Mouse (Mus musculus): Measurements from ENCODE around the gene Ggt7. TPM values are rescaled to one million over a fixed set of nuclear protein-coding genes. Genes with fewer than 3 reads are reported as not detected.

Gene Ggt7
- polyA plus RNA-seq, 1 experiment from 2014 or later, result 62.3 TPM

DNA sequence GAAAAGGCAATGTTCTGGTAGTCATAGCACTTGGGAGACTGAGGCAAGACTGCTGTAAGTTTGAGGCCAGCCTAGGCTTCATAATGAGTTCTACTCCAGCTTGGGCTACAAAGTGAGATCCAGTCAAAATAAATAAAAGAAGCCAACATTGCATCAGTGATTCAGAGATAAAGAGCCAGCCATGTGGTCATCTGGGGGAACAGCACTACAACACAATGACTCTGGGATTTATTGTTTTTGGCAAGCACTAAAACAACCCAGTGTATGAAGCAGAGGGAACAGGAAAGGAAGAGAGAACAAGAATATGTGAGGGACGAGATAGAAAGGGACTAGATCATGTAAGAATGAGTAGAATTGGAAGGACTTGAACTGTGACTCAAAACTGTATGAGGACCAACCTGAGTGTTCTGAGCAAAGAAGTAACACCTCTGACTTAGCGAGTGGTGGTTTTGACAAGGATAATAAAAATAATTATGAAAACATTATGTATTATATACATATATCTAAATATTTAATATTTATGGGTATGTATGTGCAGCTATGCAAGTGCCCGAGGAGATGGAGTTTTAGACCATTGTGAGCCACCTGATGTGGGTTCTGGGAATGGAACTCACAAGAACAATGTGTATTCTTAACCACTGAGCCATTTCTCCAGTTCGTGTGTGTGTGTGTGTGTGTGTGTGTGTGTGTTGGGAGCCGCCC is 19.9 kb upstream of the Ggt7 start:
- Histone ChIP-seq H3K4me2 (replicated peaks) (no peak overlapping the region), H3K9ac (replicated peaks) (no peak overlapping the region), H3K9me3 (no peaks in the 10 kb centered on the region), H3K27ac (no peak overlapping the region), H3K4me3 (replicated peaks) (no peak overlapping the region), H3K36me3 (no peaks in the 10 kb centered on the region), H3K27me3 (no peaks in the 10 kb centered on the region), H3K4me1 (replicated peaks) (no peaks in the 10 kb centered on the region)
- 77% methylated on average over 5 of the region's 5 CpGs for WGBS
- ATAC-seq, result no peak

DNA sequence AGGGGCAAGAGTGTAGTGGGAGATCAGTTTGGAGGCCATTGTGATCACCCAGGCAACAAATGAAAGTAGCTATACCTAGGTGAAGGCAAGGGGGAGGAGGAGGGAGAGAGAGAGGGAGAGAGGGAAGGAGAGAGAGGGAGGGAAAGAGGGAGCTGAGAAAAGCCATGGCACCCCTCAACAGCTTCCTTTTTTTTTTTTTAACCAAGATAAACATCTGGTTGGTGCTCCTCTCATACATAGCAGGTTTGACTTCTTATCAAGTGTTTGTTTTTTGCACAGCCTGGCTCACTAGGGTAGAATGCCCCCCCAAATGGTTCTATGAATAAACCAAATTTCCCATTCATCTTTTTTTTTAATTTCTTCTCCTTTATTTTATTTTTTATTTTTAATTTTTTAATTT is 18.3 kb upstream of the Ggt7 start:
- no peaks in the 10 kb centered on the region for H3K36me3 ChIP-seq
- H3K4me3 ChIP-seq (replicated peaks), result no peak overlapping the region
- H3K4me2 ChIP-seq (replicated peaks), result no peak overlapping the region
- no peaks in the 10 kb centered on the region for H3K9me3 ChIP-seq
- no peaks in the 10 kb centered on the region for H3K4me1 ChIP-seq (replicated peaks)
- H3K27ac ChIP-seq, result no peak overlapping the region
- H3K27me3 ChIP-seq, result no peaks in the 10 kb centered on the region
- ATAC-seq, result no peak
- no peak overlapping the region for H3K9ac ChIP-seq (replicated peaks)

DNA sequence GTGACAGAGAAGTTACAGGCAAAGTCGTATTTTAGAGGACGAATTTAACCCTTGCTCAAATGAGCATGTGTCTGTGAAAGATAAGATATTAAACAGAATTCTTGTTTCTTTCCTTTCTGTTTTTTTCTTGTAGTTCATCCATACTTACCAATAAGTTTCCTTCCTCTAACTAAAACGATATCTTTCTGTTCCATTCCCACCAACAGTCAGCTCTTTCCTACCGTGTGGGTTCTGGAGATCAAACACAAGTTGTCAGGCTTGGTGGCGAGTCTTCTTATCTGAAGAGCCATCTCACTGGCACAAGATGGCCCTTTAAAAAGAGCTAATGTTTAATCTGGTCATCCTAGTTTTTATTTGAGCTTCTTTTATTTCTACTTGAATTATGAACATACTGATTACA is 9.3 kb upstream of the Ggt7 start:
- no peaks in the 10 kb centered on the region for H3K4me1 ChIP-seq (replicated peaks)
- H3K9me3 ChIP-seq, result no peaks in the 10 kb centered on the region
- no peak overlapping the region for H3K27ac ChIP-seq
- H3K4me3 ChIP-seq (replicated peaks), result no peak overlapping the region
- no peaks in the 10 kb centered on the region for H3K27me3 ChIP-seq
- H3K9ac ChIP-seq (replicated peaks), result no peak overlapping the region
- no peak for ATAC-seq
- no peaks in the 10 kb centered on the region for H3K36me3 ChIP-seq
- WGBS, result 86% methylated on average over 5 of the region's 5 CpGs
- H3K4me2 ChIP-seq (replicated peaks), result no peak overlapping the region

DNA sequence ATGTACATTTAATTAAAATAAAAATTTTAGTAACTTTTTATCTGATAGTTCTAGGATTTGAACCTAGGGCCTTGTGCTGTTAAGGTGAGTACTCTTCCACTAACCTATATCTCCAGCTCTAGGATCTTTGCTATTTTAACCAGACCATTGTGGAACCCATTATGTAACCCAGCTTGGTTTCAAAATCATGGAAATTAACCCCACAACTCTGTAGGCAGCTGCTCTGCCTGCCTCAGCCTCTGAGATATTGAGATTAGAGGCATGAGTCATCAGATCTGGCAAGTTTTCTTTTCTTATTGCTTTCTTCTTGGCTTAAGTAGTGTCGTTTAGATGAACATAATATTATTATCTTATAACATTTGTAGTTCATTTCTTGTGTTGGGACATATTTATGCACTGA is 6.3 kb upstream of the Ggt7 start:
- H3K4me1 ChIP-seq (replicated peaks), result no peaks in the 10 kb centered on the region
- H3K27me3 ChIP-seq, result no peaks in the 10 kb centered on the region
- 70% methylated on average over 1 of the region's 1 CpGs for WGBS
- ATAC-seq, result no peak
- H3K9ac ChIP-seq (replicated peaks), result no peak overlapping the region
- H3K27ac ChIP-seq, result no peak overlapping the region
- no peak overlapping the region for H3K4me2 ChIP-seq (replicated peaks)
- H3K36me3 ChIP-seq, result no peaks in the 10 kb centered on the region
- no peak overlapping the region for H3K4me3 ChIP-seq (replicated peaks)
- H3K9me3 ChIP-seq, result no peaks in the 10 kb centered on the region

DNA sequence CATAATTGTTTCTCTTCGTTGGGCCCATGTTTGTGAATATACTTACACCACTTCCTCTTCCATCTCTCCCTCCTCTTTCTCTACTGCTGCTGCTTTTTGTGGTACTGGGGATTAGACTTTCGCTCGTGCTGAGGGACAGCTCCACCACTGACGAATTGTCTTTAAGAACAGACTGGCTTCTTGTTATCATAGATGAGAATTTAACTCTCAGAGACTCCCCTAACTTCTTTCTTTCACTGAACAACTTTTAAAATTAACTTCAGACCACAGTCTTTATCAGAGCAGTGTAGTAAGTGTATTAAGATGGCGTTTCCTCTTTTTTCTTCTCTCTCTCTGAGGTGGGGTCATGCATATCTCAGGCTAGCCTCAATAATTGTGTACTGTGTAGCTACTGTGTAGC is 5.7 kb upstream of the Ggt7 start:
- ATAC-seq, result no peak
- Histone ChIP-seq H3K4me3 (replicated peaks) (no peak overlapping the region), H3K36me3 (no peaks in the 10 kb centered on the region), H3K4me2 (replicated peaks) (no peak overlapping the region), H3K9ac (replicated peaks) (no peak overlapping the region), H3K9me3 (no peaks in the 10 kb centered on the region), H3K27me3 (no peaks in the 10 kb centered on the region), H3K4me1 (replicated peaks) (peaks cover 4% of the 10 kb centered on the region), H3K27ac (no peak overlapping the region)
- WGBS, result 60% methylated on average over 5 of the region's 5 CpGs

DNA sequence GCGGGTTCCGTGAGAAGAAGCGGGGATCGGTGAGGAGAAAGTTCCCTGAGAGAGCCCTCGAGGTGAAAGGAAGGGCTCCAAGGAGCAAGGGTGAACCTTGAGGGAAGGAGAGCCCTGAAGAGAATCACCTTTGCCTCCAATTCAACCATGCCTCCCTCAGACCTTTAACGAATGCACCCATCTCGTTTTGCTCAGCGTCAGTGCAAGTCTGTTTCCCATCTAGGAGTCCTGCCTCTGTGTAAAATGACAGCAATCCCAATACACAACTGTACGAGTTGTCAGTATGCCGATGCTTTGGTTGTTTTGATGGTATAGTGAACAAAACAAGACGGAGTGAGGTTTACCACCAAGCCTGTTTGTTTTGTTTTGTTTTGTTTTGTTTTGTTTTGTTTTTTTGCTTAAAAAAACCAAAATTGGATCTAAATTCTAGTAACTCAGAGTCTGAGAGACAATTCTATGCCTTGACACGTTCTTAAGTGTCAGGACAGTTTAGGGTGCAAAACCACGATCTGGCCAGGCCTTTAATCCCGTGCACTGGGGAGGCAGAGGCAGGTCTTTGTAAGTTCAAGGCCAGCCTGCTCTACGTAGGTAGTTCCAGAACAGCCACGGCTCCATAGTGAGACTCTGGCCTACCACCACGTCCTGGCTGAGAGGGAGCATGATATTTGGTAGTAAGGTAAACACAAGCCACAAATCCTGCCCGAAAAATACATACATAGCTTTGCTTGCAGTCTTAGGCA is 664 bp upstream of the Ggt7 start:
- peak overlapping the region; percentile 69 for H3K9ac ChIP-seq (replicated peaks)
- WGBS, result 26% methylated on average over 18 of the region's 18 CpGs

DNA sequence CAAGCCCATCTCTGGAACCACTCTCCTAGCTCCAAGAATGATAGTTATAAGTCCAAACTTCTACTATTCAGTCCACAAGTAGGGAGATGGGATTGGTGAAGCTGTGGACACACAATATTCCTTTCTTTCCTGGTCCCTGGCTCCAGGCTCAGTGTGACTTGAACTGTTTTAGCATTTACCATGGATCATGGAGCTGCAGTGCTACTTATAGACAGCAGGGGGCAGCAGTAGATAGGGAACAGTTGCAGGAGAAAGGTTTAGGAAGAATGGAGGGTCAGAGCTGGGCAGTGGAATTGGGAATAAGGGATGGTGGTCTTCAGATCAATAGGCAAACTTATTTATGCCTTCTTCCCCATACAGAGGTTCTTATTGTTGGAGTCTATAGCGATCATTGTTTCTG is 2.1 kb downstream of the Ggt7 start:
- Histone ChIP-seq H3K4me1 (replicated peaks) (peaks cover 41% of the 10 kb centered on the region), H3K27ac (no peak overlapping the region), H3K4me2 (replicated peaks) (no peak overlapping the region), H3K27me3 (no peaks in the 10 kb centered on the region), H3K36me3 (peaks cover 3% of the 10 kb centered on the region; the same call in 1 of the 2 replicates), H3K9ac (replicated peaks) (no peak overlapping the region), H3K9me3 (no peaks in the 10 kb centered on the region), H3K4me3 (replicated peaks) (no peak overlapping the region)
- ATAC-seq, result no peak
- WGBS, result 6% methylated on average over 1 of the region's 1 CpGs

More for the DNA sequence above, 664 bp upstream of the Ggt7 start:
- no peak for ATAC-seq
- Histone ChIP-seq H3K27me3 (no peaks in the 10 kb centered on the region), H3K4me3 (replicated peaks) (peak overlapping the region; percentile 68), H3K36me3 (no peaks in the 10 kb centered on the region), H3K27ac (peak overlapping the region; percentile 78), H3K4me2 (replicated peaks) (peak overlapping the region; percentile 68), H3K9me3 (no peaks in the 10 kb centered on the region), H3K4me1 (replicated peaks) (peaks cover 23% of the 10 kb centered on the region)

DNA sequence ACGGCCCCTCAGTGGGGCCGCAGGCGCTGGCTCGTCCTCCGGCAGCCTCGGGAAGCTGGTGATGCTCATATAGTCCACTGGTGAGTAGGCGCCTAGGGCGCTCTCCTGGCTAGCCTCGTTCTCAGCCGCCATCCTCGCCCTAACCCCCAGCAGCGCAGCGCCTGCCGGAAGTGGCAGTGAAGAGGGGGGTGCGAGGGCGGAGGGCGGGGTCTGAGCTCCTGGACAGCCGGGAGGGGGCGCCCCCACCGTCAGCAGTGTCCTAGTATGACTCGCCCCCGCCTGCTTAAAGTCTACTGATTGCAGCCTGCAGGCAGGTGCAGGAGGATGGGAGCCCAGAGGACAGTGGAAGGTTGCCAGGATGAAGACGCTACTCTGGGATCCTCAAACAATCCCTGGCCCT is 3.4 kb downstream of the Ggt7 start:
- Histone ChIP-seq H3K9me3 (no peaks in the 10 kb centered on the region), H3K36me3 (peaks cover 5% of the 10 kb centered on the region; the same call in 1 of the 2 replicates), H3K9ac (replicated peaks) (peak overlapping the region; percentile 88), H3K27ac (peak overlapping the region; percentile 81), H3K27me3 (no peaks in the 10 kb centered on the region), H3K4me2 (replicated peaks) (peak overlapping the region; percentile 78), H3K4me1 (replicated peaks) (peaks cover 41% of the 10 kb centered on the region), H3K4me3 (replicated peaks) (peak overlapping the region; percentile 75)
- peak; percentile 49 for ATAC-seq
- WGBS, result under 1% methylated on average over 23 of the region's 23 CpGs

DNA sequence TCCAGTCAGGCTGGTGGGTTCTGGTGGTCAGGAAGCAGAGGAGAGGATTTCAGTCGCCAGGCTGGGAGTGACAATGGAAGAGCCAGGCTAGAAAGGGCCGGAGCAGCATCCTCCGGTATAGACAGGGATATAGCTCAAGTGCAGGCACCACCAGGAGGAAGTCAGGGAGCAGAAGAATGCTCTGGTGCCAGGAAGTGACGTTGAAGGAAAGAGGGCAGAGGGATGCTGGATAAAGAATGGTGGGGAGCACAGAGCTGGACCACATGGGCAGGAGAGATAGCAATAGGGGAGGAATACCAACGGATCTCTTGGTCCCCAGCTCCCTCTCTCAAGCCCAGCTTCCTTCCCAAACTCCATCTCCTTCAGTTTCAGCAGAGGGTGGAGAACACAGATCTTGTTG is 4.5 kb downstream of the Ggt7 start:
- Histone ChIP-seq H3K4me2 (replicated peaks) (peak overlapping the region; percentile 78), H3K27me3 (no peaks in the 10 kb centered on the region), H3K4me3 (replicated peaks) (peak overlapping the region; percentile 75), H3K27ac (peak overlapping the region; percentile 81), H3K36me3 (peaks cover 9% of the 10 kb centered on the region; the same call in 1 of the 2 replicates), H3K9ac (replicated peaks) (peak overlapping the region; percentile 88), H3K4me1 (replicated peaks) (peaks cover 35% of the 10 kb centered on the region), H3K9me3 (no peaks in the 10 kb centered on the region)
- WGBS, result 65% methylated on average over 5 of the region's 5 CpGs
- ATAC-seq, result no peak

DNA sequence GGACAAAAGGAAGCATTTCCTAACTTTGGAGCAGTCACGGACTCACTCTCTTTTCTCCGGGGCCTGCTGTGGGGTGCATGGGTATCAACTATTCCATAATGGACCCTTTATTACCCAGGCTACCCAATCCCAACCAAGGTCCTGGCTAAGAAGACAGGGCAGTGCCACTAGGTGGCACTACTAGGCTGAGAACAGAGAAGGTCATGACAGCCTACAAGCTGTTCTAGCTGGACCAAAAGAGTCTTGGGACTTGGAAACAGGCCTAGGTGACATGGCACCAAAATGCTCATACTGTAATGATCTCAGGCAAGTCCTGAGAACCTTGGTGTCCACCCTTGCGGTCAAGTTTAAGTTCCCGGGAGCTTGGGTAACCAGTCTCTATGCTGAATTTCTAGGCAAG is 5.6 kb downstream of the Ggt7 start:
- H3K4me1 ChIP-seq (replicated peaks), result peaks cover 43% of the 10 kb centered on the region
- H3K9ac ChIP-seq (replicated peaks), result no peak overlapping the region
- WGBS, result 63% methylated on average over 4 of the region's 4 CpGs
- no peaks in the 10 kb centered on the region for H3K9me3 ChIP-seq
- no peak overlapping the region for H3K27ac ChIP-seq
- no peak for ATAC-seq
- peak overlapping the region; percentile 78 for H3K4me2 ChIP-seq (replicated peaks)
- H3K4me3 ChIP-seq (replicated peaks), result no peak overlapping the region
- no peaks in the 10 kb centered on the region for H3K27me3 ChIP-seq
- H3K36me3 ChIP-seq, result peaks cover 13% of the 10 kb centered on the region

DNA sequence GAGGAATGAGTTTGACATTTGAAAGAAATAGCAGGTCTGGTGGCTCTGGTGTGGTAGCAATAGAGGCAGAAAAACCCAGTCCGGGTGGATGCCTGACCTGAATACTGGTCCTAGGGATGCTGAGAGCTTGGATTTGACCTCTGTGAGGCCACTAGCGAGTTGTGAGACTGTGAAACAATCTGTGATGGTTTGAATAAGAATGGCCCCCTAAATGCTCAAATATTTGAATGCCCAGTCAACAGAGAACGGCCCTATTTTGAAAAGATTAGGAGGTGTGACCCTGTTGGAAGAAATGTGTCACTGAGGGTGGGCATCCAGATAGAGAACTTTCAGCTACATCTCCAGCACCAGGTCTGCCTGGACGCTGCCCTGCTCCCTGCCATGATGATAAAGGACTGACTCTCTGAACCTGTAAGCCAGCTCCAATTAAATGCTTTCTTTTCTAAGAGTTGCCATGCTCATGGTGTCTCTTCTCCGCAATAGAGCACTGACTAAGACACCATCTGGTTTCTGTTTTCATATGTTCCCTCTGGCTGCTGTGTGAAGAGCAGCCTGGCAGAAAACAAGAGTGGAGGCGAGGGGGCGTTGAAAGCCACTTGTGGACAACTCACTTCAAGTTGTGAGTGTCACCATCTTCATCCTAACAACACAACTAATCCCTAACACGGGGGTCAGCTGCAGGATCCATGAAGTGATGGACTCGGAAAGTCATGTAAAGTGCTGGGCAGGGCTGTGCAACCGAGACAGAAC is 10.1 kb downstream of the Ggt7 start:
- 0 out of 2 replicates have a peak overlapping the region, but pooled peaks have one; percentile 14 for H3K9ac ChIP-seq (replicated peaks)
- WGBS, result 72% methylated on average over 10 of the region's 10 CpGs
- no peak overlapping the region for H3K4me3 ChIP-seq (replicated peaks)
- H3K27ac ChIP-seq, result no peak overlapping the region
- peaks cover 38% of the 10 kb centered on the region for H3K36me3 ChIP-seq
- H3K27me3 ChIP-seq, result no peaks in the 10 kb centered on the region
- H3K9me3 ChIP-seq, result no peaks in the 10 kb centered on the region
- H3K4me1 ChIP-seq (replicated peaks), result peaks cover 35% of the 10 kb centered on the region
- H3K4me2 ChIP-seq (replicated peaks), result no peak overlapping the region
- no peak for ATAC-seq

DNA sequence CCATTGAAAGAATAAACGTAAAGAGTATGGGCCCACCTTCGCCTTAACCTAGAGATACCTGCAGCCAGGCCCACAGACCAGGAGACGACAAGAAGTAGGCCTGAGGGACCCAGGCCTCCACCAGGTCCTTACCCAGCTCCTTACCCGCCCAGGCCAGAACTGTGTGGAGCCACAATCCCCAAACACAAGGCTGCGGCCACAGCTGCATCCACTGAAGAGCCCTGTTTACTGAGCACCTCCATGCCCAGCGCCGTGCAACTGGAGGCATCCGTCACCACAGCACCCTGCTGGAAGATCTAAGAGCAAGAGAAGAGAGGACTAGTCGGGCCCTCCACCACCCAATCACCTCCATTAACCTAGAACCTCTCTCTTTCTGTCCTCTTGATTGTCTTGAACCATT is 12.2 kb downstream of the Ggt7 start:
- H3K9ac ChIP-seq (replicated peaks), result no peak overlapping the region
- no peak for ATAC-seq
- 93% methylated on average over 9 of the region's 9 CpGs for WGBS

More for the DNA sequence above, 12.2 kb downstream of the Ggt7 start:
- H3K36me3 ChIP-seq, result peaks cover 47% of the 10 kb centered on the region
- H3K27me3 ChIP-seq, result no peaks in the 10 kb centered on the region
- H3K9me3 ChIP-seq, result no peaks in the 10 kb centered on the region
- peaks cover 26% of the 10 kb centered on the region for H3K4me1 ChIP-seq (replicated peaks)
- no peak overlapping the region for H3K4me2 ChIP-seq (replicated peaks)
- no peak overlapping the region for H3K4me3 ChIP-seq (replicated peaks)
- no peak overlapping the region for H3K27ac ChIP-seq
